Mouse (Mus musculus): ENCODE measurements around the gene Eng.

The Eng gene

GRCm38 (mm10) chr2:32621517-32621859 is 24.9 kb upstream of the Eng start, which contains the start of gene Ak1:
Gene Ak1 (plus strand): TSS chr2:32621758.
- in situ Hi-C loops (cut with MboI, MseI): no loop called here

GRCm38 (mm10) chr2:32624111-32624748 is 22.2 kb upstream of the Eng start:
- in situ Hi-C loops (cut with MboI, MseI): no loop called here

GRCm38 (mm10) chr2:32625212-32625872 is 21.1 kb upstream of the Eng start:
- in situ Hi-C loops (cut with MboI, MseI): no loop called here

GRCm38 (mm10) chr2:32625873-32626694 is 20.3 kb upstream of the Eng start:
- in situ Hi-C loops (cut with MboI, MseI): no loop called here

- in situ Hi-C loops (cut with MboI, MseI): no loop called here
Observed at GRCm38 (mm10) chr2:32627266-32628043, 18.9 kb upstream of the Eng start.

GRCm38 (mm10) chr2:32628044-32628550 is 18.3 kb upstream of the Eng start:
- in situ Hi-C loops (cut with MboI, MseI): no loop called here

- in situ Hi-C loops (cut with MboI, MseI): no loop called here
Observed at GRCm38 (mm10) chr2:32628729-32629128, 17.7 kb upstream of the Eng start.

- in situ Hi-C loops (cut with MboI, MseI): no loop called here
Observed at GRCm38 (mm10) chr2:32629276-32629976, 17.0 kb upstream of the Eng start.

GRCm38 (mm10) chr2:32630036-32630435 is 16.4 kb upstream of the Eng start:
- in situ Hi-C loops (cut with MboI, MseI): loop anchor here (5.0 kb wide), 1 partner anchor 42 kb away; no protein-coding TSS in a partner anchor

- in situ Hi-C loops (cut with MboI, MseI): loop anchor here (5.0 kb wide), 1 partner anchor 41 kb away; no protein-coding TSS in a partner anchor
Observed at GRCm38 (mm10) chr2:32631046-32631445, 15.3 kb upstream of the Eng start.

DNA sequence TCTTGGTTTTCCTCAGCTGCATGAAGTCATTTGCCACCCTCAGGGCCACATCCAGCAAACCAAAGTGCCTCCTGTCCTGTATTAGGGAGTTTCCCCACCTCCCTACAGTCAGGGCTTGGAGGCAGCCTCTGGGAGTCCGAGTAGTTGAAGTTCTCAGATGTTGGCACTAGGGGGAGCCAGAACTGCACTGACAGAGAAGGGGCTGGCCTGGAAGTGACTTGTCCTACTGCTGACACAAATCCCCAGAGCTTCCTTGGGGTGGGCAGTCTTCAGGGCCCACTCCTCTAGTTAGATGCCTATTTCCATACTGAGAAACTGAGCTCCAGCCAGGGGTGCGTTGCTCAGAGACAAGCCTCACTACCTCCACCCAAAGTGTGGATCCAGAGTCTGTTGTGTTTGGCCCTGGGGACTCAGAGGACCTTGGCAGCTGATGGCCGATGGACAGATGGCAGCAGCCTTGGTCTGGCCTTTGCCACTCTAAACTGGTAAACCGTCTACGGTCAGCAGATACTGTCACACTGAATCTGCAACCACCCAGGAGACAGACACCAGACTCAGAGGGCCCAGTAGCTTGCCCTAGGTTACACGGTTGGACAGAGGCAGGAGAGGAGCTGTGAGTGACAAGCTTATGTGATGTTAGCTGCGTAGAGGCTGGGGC is 14.5 kb upstream of the Eng start:
- in situ Hi-C loops (cut with MboI, MseI): loop anchor here (5.0 kb wide), 1 partner anchor 40 kb away; no protein-coding TSS in a partner anchor

GRCm38 (mm10) chr2:32633660-32634059 is 12.7 kb upstream of the Eng start:
- in situ Hi-C loops (cut with MboI, MseI): loop anchor here (5.0 kb wide), 1 partner anchor 39 kb away; no protein-coding TSS in a partner anchor

DNA sequence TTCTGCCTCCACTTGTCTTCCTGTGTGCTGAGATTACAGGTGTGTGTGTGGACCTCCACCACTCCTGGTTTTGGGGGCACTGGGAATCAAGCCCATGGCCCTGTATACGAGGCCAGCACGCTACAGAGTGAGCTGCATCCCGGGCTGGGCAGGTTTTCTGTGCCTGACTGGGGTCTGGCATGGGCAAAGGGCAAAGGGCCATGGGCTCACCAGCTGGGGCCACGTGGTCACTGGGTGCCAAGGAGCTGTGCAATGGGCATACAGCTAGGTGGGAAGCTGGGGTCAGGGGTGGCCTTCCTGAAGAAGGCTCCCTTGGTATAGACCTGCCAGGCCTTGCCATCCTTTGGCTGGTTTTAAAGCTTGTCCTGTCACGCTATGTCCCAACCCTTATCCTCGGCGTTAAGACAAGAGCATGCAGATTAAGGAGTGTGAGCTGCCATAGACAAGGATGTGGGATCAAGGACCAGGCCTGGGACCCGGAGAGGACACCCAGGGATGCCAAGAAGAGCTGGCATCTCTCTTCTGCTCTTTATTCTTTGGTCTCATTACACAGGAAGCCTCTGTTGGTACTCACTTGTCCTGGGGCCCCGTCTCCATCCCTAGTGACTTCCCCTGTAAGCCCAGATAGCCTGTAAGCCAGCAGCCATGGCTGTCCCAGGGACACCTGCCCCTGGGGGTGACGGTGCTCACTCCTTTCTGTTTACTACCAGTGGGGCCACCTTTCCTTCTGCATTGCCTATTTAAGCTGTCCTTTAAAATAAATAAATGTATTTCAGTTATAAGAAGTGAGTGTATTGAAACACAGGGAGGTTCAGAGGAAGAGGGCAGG is 11.9 kb upstream of the Eng start:
- in situ Hi-C loops (cut with MboI, MseI): loop anchor here (5.0 kb wide), 1 partner anchor 38 kb away; no protein-coding TSS in a partner anchor

DNA sequence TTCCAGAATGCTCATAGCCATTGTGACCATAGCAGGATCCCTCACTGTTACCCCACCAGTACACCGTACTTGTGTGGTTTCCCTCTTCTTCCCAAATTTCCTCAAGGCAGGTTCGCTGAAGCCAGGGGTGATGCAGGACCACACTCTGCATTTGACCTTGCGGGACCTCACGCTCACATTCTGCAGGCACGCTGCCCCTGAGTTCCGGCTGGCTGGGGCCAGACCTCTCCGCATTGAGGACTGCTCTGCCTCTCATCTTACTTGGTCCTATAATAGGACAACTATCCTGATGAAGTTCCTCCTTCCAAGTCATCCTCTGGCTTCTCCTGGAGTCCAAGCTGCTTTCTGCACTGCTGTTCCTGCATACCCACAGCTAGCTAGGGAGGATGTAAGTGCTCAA is 9.8 kb upstream of the Eng start:
- in situ Hi-C loops (cut with MboI, MseI): no loop called here

DNA sequence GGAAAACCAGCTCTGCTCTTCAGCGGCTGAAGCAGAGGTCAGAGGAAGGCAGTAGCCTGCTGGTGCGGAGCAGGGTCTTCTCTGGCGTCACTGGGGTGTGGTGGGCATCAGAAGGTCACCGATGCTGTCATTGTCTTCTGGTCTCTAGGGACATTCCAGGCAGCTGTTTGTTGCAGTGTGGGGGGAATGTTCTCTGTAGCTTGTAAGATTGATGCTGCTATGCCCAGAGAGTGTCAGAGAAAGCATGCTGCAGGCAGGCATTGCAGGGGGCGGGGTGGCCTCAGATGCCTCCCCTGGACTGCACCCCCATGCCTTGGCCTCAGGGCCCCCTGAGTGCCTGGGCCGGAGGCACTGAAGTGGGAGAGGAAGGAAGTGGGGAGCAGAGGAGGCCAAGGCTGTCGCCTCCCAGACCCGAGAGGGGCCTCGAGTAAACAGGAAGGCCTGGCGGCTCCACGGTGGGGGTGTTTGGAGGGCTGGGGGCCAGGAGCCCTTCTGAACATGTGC is 8.6 kb upstream of the Eng start:
- in situ Hi-C loops (cut with MboI, MseI): no loop called here

GRCm38 (mm10) chr2:32639632-32640031 is 6.8 kb upstream of the Eng start:
- in situ Hi-C loops (cut with MboI, MseI): no loop called here

DNA sequence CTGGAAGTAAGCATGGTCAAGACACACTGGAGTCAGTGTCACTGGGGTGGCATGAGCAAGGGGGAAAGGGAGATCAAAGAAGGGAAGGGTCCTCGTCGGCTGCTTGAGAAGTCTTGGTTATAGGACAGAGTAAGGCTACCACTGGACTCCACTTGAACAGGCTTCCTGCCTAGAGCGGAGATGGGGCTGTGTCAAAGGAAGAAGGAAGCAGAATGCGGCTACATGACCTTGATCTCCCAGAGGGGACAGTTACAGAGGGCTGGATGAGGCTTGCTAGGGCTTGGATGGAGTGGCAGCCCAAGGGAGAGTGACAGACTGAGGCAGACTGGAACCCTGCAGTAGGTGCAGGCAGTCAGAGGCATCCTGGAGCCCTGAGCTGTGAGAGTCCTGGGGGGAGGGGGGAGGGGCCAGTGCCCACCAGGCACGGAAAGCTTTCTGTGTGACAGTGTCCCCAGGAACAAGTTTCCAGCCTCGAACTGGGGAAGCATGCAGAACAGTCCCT is 5.8 kb upstream of the Eng start:
- in situ Hi-C loops (cut with MboI, MseI): no loop called here

GRCm38 (mm10) chr2:32641810-32642209 is 4.6 kb upstream of the Eng start:
- in situ Hi-C loops (cut with MboI, MseI): no loop called here

- in situ Hi-C loops (cut with MboI, MseI): no loop called here
Observed at GRCm38 (mm10) chr2:32642813-32643212, 3.6 kb upstream of the Eng start.

Data from regulatory T cell (primary cell).